Mouse (Mus musculus): ENCODE results near the gene Tbx10. TPM values are rescaled to one million over a fixed set of nuclear protein-coding genes. Genes with fewer than 3 reads are reported as not detected.
A peak's percentile ranks its signal among the peaks of the same experiment; 100 is the strongest.

Gene Tbx10
- polyA plus RNA-seq, 1 experiment from 2014 or later, result 0.03 TPM

GRCm38 (mm10) chr19:4000119-4000900 is 7.8 kb downstream of the Tbx10 start, which contains the start of the genes Nudt8 and Gm49405:
Nudt8 (plus strand) TSS chr19:4000580.
Gm49405 (plus strand) TSS chr19:4000626.
- in situ Hi-C loops (cut with MboI; ENCODE audit: low pct_unique_long_range_greater_than_20kb), result no loop called here
- POLR2A ChIA-PET, result interaction anchor here (2.3 to 2.9 kb wide), 2 partner anchors 11 to 13 kb away, joined by 9 to 14 read pairs; partner anchors contain the start of genes Acy3 and Ndufv1
- H3K27me3 ChIP-seq, result peaks cover under 1% of the 10 kb centered on the region
- CTCF ChIA-PET, result interaction anchor here (0.9 to 4.8 kb wide), 12 partner anchors 10 to 53 kb away, joined by 3 to 33 read pairs (median 4); partner anchors contain the start of genes Acy3, Gstp2 and Ndufv1
- no peak for TF ChIP-seq CTCF (IDR thresholded peaks at IDR 0.05)
- DNase-seq (ENCODE audit: low read depth, low spot score), result peak; percentile 89
- ATAC-seq, result peak; percentile 69

DNA sequence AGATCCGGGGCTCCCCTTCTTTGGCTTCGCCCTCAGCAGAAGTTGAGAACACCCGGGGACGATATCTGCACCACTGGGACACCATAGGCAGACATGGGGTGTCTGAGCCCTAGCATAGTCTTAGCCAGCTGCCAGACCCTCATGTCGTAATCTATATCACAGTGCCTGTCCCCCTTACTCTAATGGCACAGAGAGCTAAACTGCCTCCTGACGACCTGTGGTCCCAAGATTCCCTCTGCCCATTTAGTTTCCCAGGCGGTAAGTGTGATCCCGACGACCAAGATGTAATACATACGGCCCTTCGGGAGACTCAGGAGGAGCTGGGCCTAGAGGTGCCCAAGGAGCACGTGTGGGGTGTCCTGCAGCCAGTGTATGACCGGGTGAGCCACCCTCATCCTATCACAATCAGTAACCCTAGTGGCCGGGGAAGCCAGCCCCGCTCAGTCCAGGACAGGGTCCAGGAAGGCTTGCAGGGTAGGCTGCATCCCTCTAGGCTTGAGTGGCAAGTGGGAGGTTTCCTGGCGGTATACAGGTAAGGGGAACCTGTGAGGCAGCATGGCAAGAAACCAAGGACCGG is 8.5 kb downstream of the Tbx10 start:
- DNase-seq (ENCODE audit: low read depth, low spot score) (no peak), ATAC-seq (no peak)
- no peaks in the 10 kb centered on the region for H3K27me3 ChIP-seq
- ChIA-PET CTCF (interaction anchor here (1.1 to 4.8 kb wide), 9 partner anchors 9 to 54 kb away, joined by 3 to 33 read pairs (median 5); partner anchors contain the start of genes Acy3 and Ndufv1), POLR2A (interaction anchor here (2.3 to 2.9 kb wide), 2 partner anchors 10 to 14 kb away, joined by 9 to 14 read pairs; partner anchors contain the start of genes Acy3 and Ndufv1)
- no peak for TF ChIP-seq CTCF (IDR thresholded peaks at IDR 0.05)
- in situ Hi-C loops (cut with MboI; ENCODE audit: low pct_unique_long_range_greater_than_20kb), result no loop called here

DNA sequence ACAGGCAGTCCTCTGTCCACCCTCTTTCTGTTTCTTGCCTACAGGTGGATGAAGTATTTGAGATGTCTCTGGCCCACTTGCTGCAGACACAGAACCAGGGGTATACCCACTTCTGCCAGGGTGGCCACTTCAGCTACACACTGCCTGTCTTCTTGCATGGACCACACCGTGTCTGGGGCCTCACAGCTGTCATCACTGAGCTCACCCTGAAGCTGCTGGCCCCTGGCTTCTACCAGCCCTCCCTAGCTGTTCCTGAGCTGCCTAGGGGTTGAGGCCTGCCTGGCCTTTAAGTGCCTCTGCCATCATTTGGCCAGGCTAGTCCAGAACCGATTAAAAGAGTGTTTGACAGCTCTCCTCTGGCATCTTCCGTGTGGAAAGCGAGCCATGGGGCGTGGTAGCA is 9.2 kb downstream of the Tbx10 start:
- DNase-seq (ENCODE audit: low read depth, low spot score) (no peak), ATAC-seq (no peak)
- POLR2A ChIA-PET, result interaction anchor here (2.3 to 2.9 kb wide), 2 partner anchors 10 to 15 kb away, joined by 9 to 14 read pairs; partner anchors contain the start of genes Acy3 and Ndufv1
- in situ Hi-C loops (cut with MboI; ENCODE audit: low pct_unique_long_range_greater_than_20kb), result no loop called here
- TF ChIP-seq CTCF (IDR thresholded peaks at IDR 0.05), result no peak
- no peaks in the 10 kb centered on the region for H3K27me3 ChIP-seq
- CTCF ChIA-PET, result interaction anchor here (1.1 to 4.8 kb wide), 4 partner anchors 11 to 132 kb away, joined by 3 to 33 read pairs (median 7); partner anchors contain the start of genes Acy3 and Ndufv1

- POLR2A ChIA-PET, result interaction anchor here (1.2 kb wide), 1 partner anchor 8 kb away, joined by 5 read pairs; no protein-coding TSS in a partner anchor
- in situ Hi-C loops (cut with MboI; ENCODE audit: low pct_unique_long_range_greater_than_20kb), result no loop called here
- ATAC-seq (no peak), DNase-seq (ENCODE audit: low read depth, low spot score) (no peak)
- CTCF ChIA-PET, result interaction anchor here (0.6 to 2.3 kb wide), 2 partner anchors 10 to 128 kb away, joined by 3 to 9 read pairs; partner anchors contain the start of gene Ndufv1
- no peak for TF ChIP-seq CTCF (IDR thresholded peaks at IDR 0.05)
- H3K27me3 ChIP-seq, result no peaks in the 10 kb centered on the region
Measured at GRCm38 (mm10) chr19:4003112-4003511, 10.6 kb downstream of the Tbx10 start, which contains the start of gene Doc2g. Doc2g (plus strand) TSS chr19:4003313.

DNA sequence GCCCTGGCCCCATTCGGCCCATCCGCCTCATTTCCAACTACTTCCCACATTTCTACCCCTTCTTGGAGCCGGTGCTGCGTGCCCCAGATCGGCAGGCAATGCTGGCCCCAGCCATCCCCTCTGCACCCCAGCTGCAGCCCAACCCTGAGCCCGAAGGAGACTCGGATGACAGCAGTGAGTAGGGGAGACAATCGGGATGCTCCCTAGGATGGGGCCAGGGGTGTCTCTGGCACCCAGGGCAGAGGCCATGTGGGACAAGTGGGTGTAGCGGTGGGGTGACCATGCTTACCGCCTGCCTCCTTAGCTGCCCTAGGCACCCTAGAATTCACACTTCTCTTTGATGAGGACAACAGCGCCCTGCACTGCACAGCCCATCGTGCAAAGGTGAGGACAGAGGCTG is 11.1 kb downstream of the Tbx10 start:
- POLR2A ChIA-PET, result interaction anchor here (1.2 kb wide), 1 partner anchor 8 kb away, joined by 5 read pairs; no protein-coding TSS in a partner anchor
- CTCF ChIA-PET, result interaction anchor here (0.6 kb wide), 1 partner anchor 128 kb away, joined by 3 read pairs; no protein-coding TSS in a partner anchor
- ATAC-seq (no peak), DNase-seq (ENCODE audit: low read depth, low spot score) (no peak)
- in situ Hi-C loops (cut with MboI; ENCODE audit: low pct_unique_long_range_greater_than_20kb), result no loop called here
- TF ChIP-seq CTCF (IDR thresholded peaks at IDR 0.05), result no peak
- H3K27me3 ChIP-seq, result no peaks in the 10 kb centered on the region

DNA sequence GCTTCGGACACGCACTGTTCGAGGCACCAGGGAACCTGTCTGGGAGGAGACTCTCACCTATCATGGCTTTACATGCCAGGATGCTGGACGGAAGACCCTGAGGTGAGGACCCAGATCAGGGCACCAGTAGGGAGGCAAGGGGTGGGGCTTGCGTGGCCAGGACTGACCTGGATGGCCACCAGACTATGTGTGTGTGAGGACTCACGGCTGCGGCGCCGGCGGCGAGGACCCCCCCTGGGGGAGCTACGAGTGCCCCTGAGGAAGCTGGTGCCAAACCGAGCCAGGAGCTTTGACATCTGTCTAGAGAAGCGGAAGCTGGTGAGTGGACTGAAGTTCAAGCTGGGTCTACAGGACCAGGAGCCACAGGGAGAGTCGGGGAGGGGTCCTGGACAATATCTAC is 11.8 kb downstream of the Tbx10 start:
- no peak for DNase-seq (ENCODE audit: low read depth, low spot score)
- no peak for ATAC-seq
- POLR2A ChIA-PET, result no interaction called here
- TF ChIP-seq CTCF (IDR thresholded peaks at IDR 0.05), result no peak
- CTCF ChIA-PET, result interaction anchor here (1.3 kb wide), 1 partner anchor 57 kb away, joined by 4 read pairs; no protein-coding TSS in a partner anchor
- in situ Hi-C loops (cut with MboI; ENCODE audit: low pct_unique_long_range_greater_than_20kb), result no loop called here
- no peaks in the 10 kb centered on the region for H3K27me3 ChIP-seq

DNA sequence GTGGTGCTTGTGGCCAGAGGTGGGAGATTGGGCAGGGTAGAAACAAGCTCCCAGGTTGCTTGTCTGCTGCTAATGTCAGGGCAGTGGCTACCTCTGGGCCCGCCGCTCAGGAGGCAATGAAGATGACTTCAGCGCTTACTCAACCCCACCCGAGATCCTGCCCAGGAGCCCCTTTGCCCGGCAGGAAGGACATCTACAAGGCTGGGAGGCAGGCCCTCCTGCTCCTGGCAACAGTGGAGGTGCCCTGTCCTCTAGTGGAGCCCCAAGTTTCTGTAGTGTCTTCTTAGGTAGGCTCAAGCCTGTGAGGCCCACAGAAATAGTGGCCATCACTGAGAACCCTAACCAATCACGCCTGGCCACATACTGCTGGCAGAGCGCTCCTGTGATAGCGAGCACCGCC is 12.5 kb downstream of the Tbx10 start:
- in situ Hi-C loops (cut with MboI; ENCODE audit: low pct_unique_long_range_greater_than_20kb), result no loop called here
- ChIA-PET POLR2A (interaction anchor here (0.7 kb wide), 1 partner anchor 23 kb away, joined by 3 read pairs; no protein-coding TSS in a partner anchor), CTCF (interaction anchor here (1.3 kb wide), 1 partner anchor 58 kb away, joined by 4 read pairs; no protein-coding TSS in a partner anchor)
- no peaks in the 10 kb centered on the region for H3K27me3 ChIP-seq
- ATAC-seq, result no peak
- no peak for TF ChIP-seq CTCF (IDR thresholded peaks at IDR 0.05)
- DNase-seq (ENCODE audit: low read depth, low spot score), result no peak

DNA sequence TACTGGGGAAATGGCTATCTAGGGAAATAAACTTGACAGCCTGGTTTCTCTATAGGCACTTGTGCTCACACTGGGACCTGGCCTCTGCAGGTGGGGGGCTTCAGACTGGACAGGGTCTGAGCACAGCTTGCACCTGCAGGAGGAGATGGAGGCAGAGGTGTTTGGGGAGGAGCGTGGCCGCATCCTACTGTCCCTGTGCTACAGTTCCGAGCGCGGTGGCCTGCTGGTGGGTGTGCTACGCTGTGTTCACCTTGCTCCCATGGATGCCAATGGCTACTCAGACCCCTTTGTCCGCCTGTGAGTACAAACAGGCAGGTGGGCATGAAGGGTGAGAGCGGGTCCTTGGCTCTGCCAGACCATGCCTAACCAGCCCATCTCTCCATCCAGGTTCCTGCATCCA is 13.4 kb downstream of the Tbx10 start:
- POLR2A ChIA-PET, result no interaction called here
- no peak for ATAC-seq
- CTCF ChIA-PET, result no interaction called here

DNA sequence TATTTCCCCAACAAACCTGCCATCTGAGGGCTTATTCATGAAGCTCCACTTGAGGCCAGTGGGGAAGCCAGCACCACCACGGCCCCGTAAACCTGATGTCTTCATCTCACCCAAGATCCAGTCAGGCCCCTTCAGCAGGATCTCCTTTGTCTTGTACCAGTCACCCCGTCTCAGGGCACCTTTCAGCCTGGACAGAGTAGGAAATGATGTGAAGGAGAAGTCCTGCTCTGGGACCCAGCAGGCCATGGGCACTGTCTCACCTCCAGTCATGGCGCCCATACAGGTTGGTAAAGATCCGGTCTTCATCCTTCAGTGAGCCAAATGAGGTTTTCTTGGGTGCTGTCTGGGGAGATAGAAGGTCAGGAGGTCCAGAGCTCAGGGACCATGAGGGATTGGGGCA is 18.5 kb downstream of the Tbx10 start:
- ATAC-seq (no peak), DNase-seq (ENCODE audit: low read depth, low spot score) (no peak)
- no peak for TF ChIP-seq CTCF (IDR thresholded peaks at IDR 0.05)
- CTCF ChIA-PET, result interaction anchor here (0.8 to 2.7 kb wide), 3 partner anchors 12 to 65 kb away, joined by 4 to 14 read pairs (median 8); no protein-coding TSS in a partner anchor
- no peaks in the 10 kb centered on the region for H3K27me3 ChIP-seq
- in situ Hi-C loops (cut with MboI; ENCODE audit: low pct_unique_long_range_greater_than_20kb), result no loop called here
- POLR2A ChIA-PET, result interaction anchor here (1.2 to 2.9 kb wide), 3 partner anchors 8 to 15 kb away, joined by 5 to 14 read pairs (median 5); partner anchors contain the start of genes Doc2g, Gm49405 and Nudt8

More for the DNA sequence above, 13.4 kb downstream of the Tbx10 start:
- TF ChIP-seq CTCF (IDR thresholded peaks at IDR 0.05), result no peak
- no peaks in the 10 kb centered on the region for H3K27me3 ChIP-seq
- in situ Hi-C loops (cut with MboI; ENCODE audit: low pct_unique_long_range_greater_than_20kb), result no loop called here
- no peak for DNase-seq (ENCODE audit: low read depth, low spot score)
